Mouse (Mus musculus): ENCODE results near the gene Clmp. TPM values are rescaled to one million over a fixed set of nuclear protein-coding genes. Genes with fewer than 3 reads are reported as not detected.

Clmp gene
- total and polyA plus RNA-seq, 2 experiments from 2014 or later = 42.3 to 66.0 TPM

DNA sequence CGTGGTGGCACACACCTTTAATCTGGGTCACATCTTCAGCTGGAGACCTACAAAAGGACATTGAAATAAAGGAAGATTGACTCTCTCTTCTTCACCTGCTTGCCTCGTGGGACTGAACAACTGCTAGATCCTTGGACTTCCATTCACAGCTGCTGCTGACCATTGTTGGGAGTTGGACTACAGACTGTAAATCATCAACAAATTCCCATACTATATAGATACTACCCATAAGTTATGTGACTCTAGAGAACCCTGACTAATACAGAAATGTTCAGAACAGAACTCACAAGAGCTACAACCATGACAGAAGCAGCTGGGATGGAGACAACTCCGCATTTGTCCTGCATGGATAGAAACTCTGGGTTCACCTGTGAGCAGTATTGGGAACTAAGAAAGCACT is 15.4 kb upstream of the Clmp start, which contains the start of gene Gm21915:
Gene Gm21915, plus strand, starts transcription at position 301 of the 400 bp plus-strand sequence.
- ATAC-seq (no peak), DNase-seq (ENCODE audit: low spot score) (no peak)
- H3K4me3 ChIP-seq (ENCODE audit: low read length) = no peak within 1 kb of the TSS
- no peak for TF ChIP-seq CTCF (IDR thresholded peaks at IDR 0.05; ENCODE audit: low read depth)
- H3K9ac ChIP-seq (replicated peaks; ENCODE audit: low read length) = no peak within 1 kb of the TSS
- H3K27me3 ChIP-seq (ENCODE audit: insufficient read depth, low read length) = no peaks in the 10 kb centered on the region
- H3K36me3 ChIP-seq (ENCODE audit: insufficient read depth, low read length) = no peaks in the 10 kb centered on the region
- H3K4me2 ChIP-seq (ENCODE audit: low read depth, low read length) = no peak within 1 kb of the TSS
- no peaks in the 10 kb centered on the region for H3K9me3 ChIP-seq (ENCODE audit: low read length)
- WGBS = 91% methylated on average over 3 of the region's 3 CpGs
- peaks cover 8% of the 10 kb centered on the region for H3K4me1 ChIP-seq (ENCODE audit: insufficient read depth, low read length)
- no peak within 1 kb of the TSS for H3K27ac ChIP-seq

DNA sequence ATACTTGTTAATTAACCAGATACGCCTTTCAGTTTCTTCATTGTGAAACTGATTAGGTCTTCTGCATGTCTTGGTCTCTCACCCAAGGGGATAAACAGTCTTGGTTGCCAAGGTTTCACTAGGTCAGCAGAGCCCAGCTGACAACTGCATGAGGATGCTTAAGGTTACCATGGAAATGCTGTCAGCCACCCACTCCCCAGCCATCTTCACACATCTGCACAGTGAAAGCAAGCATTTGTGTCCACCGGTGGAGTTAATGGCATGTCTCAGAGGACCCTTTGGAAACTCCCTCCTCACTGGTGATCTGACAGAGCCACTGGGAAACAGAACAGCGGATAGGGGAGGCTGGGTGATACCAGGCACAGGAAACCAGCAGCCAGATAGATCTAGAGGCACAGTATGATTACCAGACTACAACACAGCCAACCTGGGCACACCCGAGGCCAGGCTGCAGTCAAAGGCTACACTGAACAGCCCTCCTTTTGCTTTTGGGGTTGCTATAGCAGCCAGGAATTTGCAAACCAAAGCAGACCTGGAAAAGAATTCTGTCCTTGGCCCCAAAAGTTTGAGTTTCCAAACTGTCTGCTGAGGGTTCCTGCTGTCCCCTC is 14.3 kb upstream of the Clmp start:
- Histone ChIP-seq H3K27ac (no peak overlapping the region), H3K4me2 (ENCODE audit: low read depth, low read length) (no peak overlapping the region), H3K4me1 (ENCODE audit: insufficient read depth, low read length) (peaks cover 11% of the 10 kb centered on the region), H3K9me3 (ENCODE audit: low read length) (no peaks in the 10 kb centered on the region), H3K9ac (replicated peaks; ENCODE audit: low read length) (no peak overlapping the region), H3K36me3 (ENCODE audit: insufficient read depth, low read length) (no peaks in the 10 kb centered on the region), H3K4me3 (ENCODE audit: low read length) (no peak overlapping the region), H3K27me3 (ENCODE audit: insufficient read depth, low read length) (no peaks in the 10 kb centered on the region)
- TF ChIP-seq CTCF (IDR thresholded peaks at IDR 0.05; ENCODE audit: low read depth) = no peak
- DNase-seq (ENCODE audit: low spot score) (peak; percentile 60), ATAC-seq (peak; percentile 74)
- WGBS = 22% methylated on average over 4 of the region's 4 CpGs

- H3K4me2 ChIP-seq (ENCODE audit: low read depth, low read length) = no peak overlapping the region
- H3K27me3 ChIP-seq (ENCODE audit: insufficient read depth, low read length) = no peaks in the 10 kb centered on the region
- DNase-seq (ENCODE audit: low spot score) (no peak), ATAC-seq (no peak)
- no peaks in the 10 kb centered on the region for H3K9me3 ChIP-seq (ENCODE audit: low read length)
- peak overlapping the region; percentile 8; the same call in 1 of the 2 replicates for H3K27ac ChIP-seq
- no peak for TF ChIP-seq CTCF (IDR thresholded peaks at IDR 0.05; ENCODE audit: low read depth)
- no peaks in the 10 kb centered on the region for H3K36me3 ChIP-seq (ENCODE audit: insufficient read depth, low read length)
- WGBS = 78% methylated on average over 12 of the region's 12 CpGs
- no peak overlapping the region for H3K9ac ChIP-seq (replicated peaks; ENCODE audit: low read length)
- no peak overlapping the region for H3K4me3 ChIP-seq (ENCODE audit: low read length)
- peaks cover 12% of the 10 kb centered on the region for H3K4me1 ChIP-seq (ENCODE audit: insufficient read depth, low read length)
These were observed 10.4 kb upstream of the Clmp start for GRCm38 (mm10) chr9:40675203-40675958.

- Histone ChIP-seq H3K4me3 (ENCODE audit: low read length) (no peak overlapping the region), H3K4me2 (ENCODE audit: low read depth, low read length) (no peak overlapping the region), H3K9ac (replicated peaks; ENCODE audit: low read length) (no peak overlapping the region), H3K4me1 (ENCODE audit: insufficient read depth, low read length) (peaks cover 4% of the 10 kb centered on the region; the same call in 1 of the 2 replicates), H3K27me3 (ENCODE audit: insufficient read depth, low read length) (no peaks in the 10 kb centered on the region), H3K9me3 (ENCODE audit: low read length) (no peaks in the 10 kb centered on the region), H3K36me3 (ENCODE audit: insufficient read depth, low read length) (no peaks in the 10 kb centered on the region), H3K27ac (no peak overlapping the region)
- DNase-seq (ENCODE audit: low spot score) = no peak
- TF ChIP-seq CTCF (IDR thresholded peaks at IDR 0.05; ENCODE audit: low read depth) = no peak
- WGBS = 72% methylated on average over 4 of the region's 4 CpGs
- no peak for ATAC-seq
These were observed 7.1 kb upstream of the Clmp start for GRCm38 (mm10) chr9:40678653-40679052.

DNA sequence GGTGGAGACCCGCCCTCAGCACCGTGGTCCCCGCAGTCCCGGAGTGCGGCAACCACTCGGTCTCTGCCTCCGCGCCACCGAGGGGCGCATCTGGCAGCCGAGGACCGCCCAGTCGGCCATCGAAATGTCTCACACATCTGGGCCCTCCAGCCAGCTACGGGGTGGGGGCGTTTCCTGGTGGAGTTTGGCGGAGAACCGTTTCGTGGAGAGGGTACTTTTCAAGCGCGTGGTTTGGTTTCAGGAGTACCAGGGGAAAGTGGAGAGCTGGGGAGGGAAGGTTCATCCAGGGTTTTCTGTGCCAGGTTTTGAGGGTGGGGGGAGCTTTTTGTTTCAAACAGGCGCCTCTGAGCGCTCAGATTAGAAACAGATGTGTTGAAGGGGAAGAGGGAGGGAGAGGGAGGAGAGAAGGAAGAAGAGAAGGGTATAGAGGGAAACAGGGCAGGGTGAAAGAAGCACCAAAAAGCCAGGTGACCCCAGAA is 698 bp downstream of the Clmp start:
- peak overlapping the region; percentile 58 for H3K4me3 ChIP-seq (ENCODE audit: low read length)
- TF ChIP-seq CTCF (IDR thresholded peaks at IDR 0.05; ENCODE audit: low read depth) = peak; percentile 24; the same call in 1 of the 2 replicates
- H3K9me3 ChIP-seq (ENCODE audit: low read length) = no peaks in the 10 kb centered on the region
- ATAC-seq (peak; percentile 78), DNase-seq (ENCODE audit: low spot score) (peak; percentile 57)
- H3K36me3 ChIP-seq (ENCODE audit: insufficient read depth, low read length) = no peaks in the 10 kb centered on the region
- H3K4me1 ChIP-seq (ENCODE audit: insufficient read depth, low read length) = 0 out of 2 replicates have a peak, but pooled peaks cover 7% of the 10 kb centered on the region
- no peaks in the 10 kb centered on the region for H3K27me3 ChIP-seq (ENCODE audit: insufficient read depth, low read length)
- H3K4me2 ChIP-seq (ENCODE audit: low read depth, low read length) = peak overlapping the region; percentile 86
- peak overlapping the region; percentile 79 for H3K9ac ChIP-seq (replicated peaks; ENCODE audit: low read length)
- peak overlapping the region; percentile 93 for H3K27ac ChIP-seq
- under 1% methylated on average over 23 of the region's 23 CpGs for WGBS

DNA sequence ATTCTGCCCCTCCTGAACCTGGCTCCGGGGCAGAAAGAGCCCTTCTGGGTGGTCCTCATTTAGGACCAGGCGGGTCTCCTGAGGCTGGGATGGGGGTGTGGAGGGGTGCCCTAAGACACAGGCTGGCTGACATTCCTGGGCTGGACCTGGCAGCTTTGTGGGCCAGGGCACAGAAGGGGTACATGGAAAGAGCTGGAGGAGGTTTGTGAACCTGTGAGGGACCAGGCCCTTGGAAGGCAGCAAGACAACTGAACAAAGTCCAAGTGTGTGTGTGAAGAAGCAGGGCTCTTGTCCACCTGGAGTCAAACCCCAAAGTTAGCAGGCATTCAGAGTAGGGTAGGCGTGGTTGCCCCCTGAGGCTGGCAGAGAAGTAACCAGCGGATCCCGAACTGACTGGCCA is 1.3 kb downstream of the Clmp start:
- H3K9me3 ChIP-seq (ENCODE audit: low read length) = no peaks in the 10 kb centered on the region
- H3K27ac ChIP-seq = peak overlapping the region; percentile 93
- H3K4me1 ChIP-seq (ENCODE audit: insufficient read depth, low read length) = 0 out of 2 replicates have a peak, but pooled peaks cover 7% of the 10 kb centered on the region
- WGBS = 42% methylated on average over 5 of the region's 5 CpGs
- H3K9ac ChIP-seq (replicated peaks; ENCODE audit: low read length) = peak overlapping the region; percentile 79
- no peak for DNase-seq (ENCODE audit: low spot score)
- peak overlapping the region; percentile 86 for H3K4me2 ChIP-seq (ENCODE audit: low read depth, low read length)
- no peaks in the 10 kb centered on the region for H3K27me3 ChIP-seq (ENCODE audit: insufficient read depth, low read length)
- TF ChIP-seq CTCF (IDR thresholded peaks at IDR 0.05; ENCODE audit: low read depth) = no peak
- peak overlapping the region; percentile 58 for H3K4me3 ChIP-seq (ENCODE audit: low read length)
- 0 out of 2 replicates have a peak, but pooled peaks have one; percentile 9 for ATAC-seq
- H3K36me3 ChIP-seq (ENCODE audit: insufficient read depth, low read length) = no peaks in the 10 kb centered on the region
